Mouse (Mus musculus) midbrain, embryonic 16.5 days (tissue): ENCODE results near the gene Fam19a3. TPM values are rescaled to one million over a fixed set of nuclear protein-coding genes. Genes with fewer than 3 reads are reported as not detected.
"Not testable (repeated sequence)": the region's sequence is repeated elsewhere in the genome, so short reads cannot be mapped to it uniquely, and the experiment has no call there.

Experiments used
- ATAC-seq: fragments of 200-750 bp; cut with Nextera tagmentation; 2 replicates; pipeline ENCODE4 v1.8.0; 2017; ENCODE audit warnings: moderate TSS enrichment
- H3K27ac ChIP-seq: fragments of 300-500 bp; sonication (generic); 2 replicates; pipeline ENCODE4 v1.5.1; 2014; ENCODE audit warnings: mild to moderate bottlenecking, low read length, mixed read lengths
- H3K27me3 ChIP-seq: fragments of 300-500 bp; sonication (generic); 2 replicates; pipeline ENCODE4 v1.6.1; 2014; ENCODE audit warnings: low read depth, low read length, mixed read lengths; ENCODE audit not compliant: control insufficient read depth, insufficient read depth
- H3K36me3 ChIP-seq: fragments of 300-500 bp; sonication (generic); 2 replicates; pipeline ENCODE4 v1.6.1; 2014; ENCODE audit warnings: mild to moderate bottlenecking, low read length, moderate library complexity, mixed read lengths; ENCODE audit not compliant: control insufficient read depth, insufficient read depth
- H3K4me1 ChIP-seq: fragments of 300-500 bp; sonication (generic); 2 replicates; pipeline ENCODE4 v1.6.1; 2014; ENCODE audit warnings: mild to moderate bottlenecking, low read length, mixed read lengths; ENCODE audit not compliant: control insufficient read depth, insufficient read depth
- H3K4me2 ChIP-seq: fragments of 300-500 bp; sonication (generic); 2 replicates; pipeline ENCODE4 v1.6.1; 2014; ENCODE audit warnings: mild to moderate bottlenecking, low read length, mixed read lengths
- H3K4me3 ChIP-seq: fragments of 300-500 bp; sonication (generic); 2 replicates; pipeline ENCODE4 v1.5.1; 2014; ENCODE audit warnings: low read depth, mild to moderate bottlenecking, low read length, moderate library complexity, mixed read lengths
- H3K9ac ChIP-seq: fragments of 300-500 bp; sonication (generic); 2 replicates; pipeline ENCODE4 v1.6.1; 2014; ENCODE audit warnings: low read depth, low read length, mixed read lengths
- H3K9me3 ChIP-seq: fragments of 300-500 bp; sonication (generic); replicated peaks from 2 replicates; pipeline ENCODE4 v1.6.1; 2014; ENCODE audit warnings: mild to moderate bottlenecking, low read length, mixed read lengths; ENCODE audit not compliant: control insufficient read depth, poor library complexity, severe bottlenecking
- WGBS: fragments of 180-500 bp; shearing (Covaris S2); extraction: QIAGEN DNeasy Blood & Tissue Kit; methylation state at CpG from one replicate; pipeline ENCODE4 v1.1.7; 2014; 5-methylcytosine and 5-hydroxymethylcytosine counted together
- polyA plus RNA-seq: library from polyadenylated mRNA; unstranded; fragments of >200 nt; fragmentation: Nextera tagmentation; extraction: Ambion mirVana; gene quantifications from 2 replicates; pipeline ENCODE4 v1.2.1, GENCODE M21; 2015

Gene Fam19a3
- polyA plus RNA-seq, 1 experiment from 2014 or later, result not detected

DNA sequence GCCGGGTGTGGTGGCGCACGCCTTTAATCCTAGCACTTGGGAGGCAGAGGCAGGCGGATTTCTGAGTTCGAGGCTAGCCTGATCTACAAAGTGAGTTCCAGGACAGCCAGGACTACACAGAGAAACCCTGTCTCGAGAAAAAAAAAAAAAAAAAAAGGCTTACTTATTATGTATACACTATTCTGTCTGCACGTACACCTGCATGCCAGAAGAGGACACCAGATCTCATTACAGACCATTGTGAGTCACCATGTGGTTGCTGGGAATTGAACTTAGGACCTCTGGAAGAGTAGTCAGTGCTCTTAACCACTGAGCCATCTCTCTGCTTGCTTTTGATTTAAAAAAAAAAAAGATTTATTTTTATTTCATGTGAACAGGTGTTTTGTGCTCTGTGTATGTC is 31.6 kb upstream of the Fam19a3 start:
- ATAC-seq, H3K9me3 ChIP-seq, H3K27ac ChIP-seq, H3K4me3 ChIP-seq, H3K36me3 ChIP-seq, H3K9ac ChIP-seq, H3K27me3 ChIP-seq, H3K4me2 ChIP-seq, H3K4me1 ChIP-seq: not testable (repeated sequence)
- 96% methylated on average over 7 of the region's 7 CpGs for WGBS

DNA sequence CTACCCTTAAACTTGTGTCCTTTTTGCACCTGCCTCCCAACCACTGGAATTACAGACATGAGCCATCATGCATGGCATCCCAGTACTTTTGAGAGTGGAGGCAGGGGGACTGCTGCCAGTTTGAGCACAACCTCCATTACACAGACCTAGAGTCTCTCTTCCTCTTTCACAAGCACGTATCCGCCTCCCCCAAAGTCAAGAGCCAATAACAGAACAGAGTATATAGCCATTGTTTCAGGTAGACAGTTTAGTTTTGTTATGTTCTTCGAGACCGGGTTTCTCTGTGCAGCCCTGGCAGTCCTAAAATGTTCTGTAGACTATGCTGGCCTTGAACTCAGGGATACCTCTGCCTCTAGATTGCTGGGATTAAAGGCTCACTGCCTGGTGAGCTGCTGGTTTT is 30.6 kb upstream of the Fam19a3 start:
- peaks cover 4% of the 10 kb centered on the region for H3K4me1 ChIP-seq
- H3K9me3 ChIP-seq, result no peaks in the 10 kb centered on the region
- no peak for ATAC-seq
- no peak overlapping the region for H3K4me2 ChIP-seq
- H3K27me3 ChIP-seq, result no peaks in the 10 kb centered on the region
- H3K27ac ChIP-seq, result no peak overlapping the region
- H3K36me3 ChIP-seq, result no peaks in the 10 kb centered on the region
- H3K9ac ChIP-seq, result no peak overlapping the region
- whole genome bisulfite sequencing, result 75% methylated on average over 4 of the region's 4 CpGs
- no peak overlapping the region for H3K4me3 ChIP-seq

DNA sequence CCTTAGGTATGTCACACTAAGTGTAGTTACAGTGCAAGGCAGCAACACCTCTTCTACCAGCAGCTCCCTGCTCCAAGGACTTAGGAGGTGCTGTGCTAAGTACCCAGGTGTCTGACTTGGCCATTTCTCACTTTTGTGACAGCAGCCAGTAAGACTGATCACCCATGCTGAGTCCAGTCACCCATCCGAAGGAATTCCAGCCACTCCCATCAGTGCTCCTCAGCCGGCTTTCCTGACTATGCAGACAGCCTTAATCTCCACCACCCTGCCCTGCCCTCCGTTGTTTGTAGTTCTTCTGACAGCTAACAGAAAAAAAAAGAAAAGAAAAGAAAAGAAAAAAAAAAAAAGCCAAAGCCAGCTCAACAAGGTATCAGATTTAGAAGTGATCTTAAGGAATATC is 30.1 kb upstream of the Fam19a3 start:
- Histone ChIP-seq H3K9me3 (no peaks in the 10 kb centered on the region), H3K36me3 (peaks cover 1% of the 10 kb centered on the region; the same call in 1 of the 2 replicates), H3K9ac (no peak overlapping the region), H3K27ac (no peak overlapping the region), H3K27me3 (no peaks in the 10 kb centered on the region), H3K4me1 (no peaks in the 10 kb centered on the region), H3K4me2 (no peak overlapping the region), H3K4me3 (no peak overlapping the region)
- no peak for ATAC-seq
- 11% methylated on average over 3 of the region's 3 CpGs for WGBS

DNA sequence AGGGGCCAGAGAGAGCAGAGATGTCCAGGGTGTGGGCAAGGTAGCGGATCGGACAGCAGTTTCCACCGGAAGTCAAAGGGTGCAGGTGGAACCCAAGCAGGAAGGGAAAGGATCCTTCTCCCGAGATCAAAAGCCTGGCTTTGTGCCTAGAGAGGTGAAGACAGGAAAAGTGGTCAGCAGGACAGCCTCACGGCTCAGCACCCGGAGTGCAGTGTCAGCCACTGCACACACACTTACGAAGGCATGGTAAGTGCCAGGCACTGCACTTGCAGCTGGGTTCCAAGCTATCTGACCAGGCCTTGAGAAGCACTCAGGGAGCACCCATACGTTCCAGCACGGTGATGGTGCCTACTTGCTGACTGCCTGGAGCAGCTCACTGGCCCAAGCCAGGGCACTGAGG is 23.9 kb upstream of the Fam19a3 start:
- H3K27me3 ChIP-seq, result no peaks in the 10 kb centered on the region
- WGBS, result 84% methylated on average over 9 of the region's 9 CpGs
- H3K9me3 ChIP-seq, result no peaks in the 10 kb centered on the region
- no peak overlapping the region for H3K27ac ChIP-seq
- H3K9ac ChIP-seq, result no peak overlapping the region
- no peak overlapping the region for H3K4me2 ChIP-seq
- H3K4me3 ChIP-seq, result no peak overlapping the region
- H3K4me1 ChIP-seq, result no peaks in the 10 kb centered on the region
- ATAC-seq, result no peak
- peaks cover 3% of the 10 kb centered on the region; the same call in 1 of the 2 replicates for H3K36me3 ChIP-seq

DNA sequence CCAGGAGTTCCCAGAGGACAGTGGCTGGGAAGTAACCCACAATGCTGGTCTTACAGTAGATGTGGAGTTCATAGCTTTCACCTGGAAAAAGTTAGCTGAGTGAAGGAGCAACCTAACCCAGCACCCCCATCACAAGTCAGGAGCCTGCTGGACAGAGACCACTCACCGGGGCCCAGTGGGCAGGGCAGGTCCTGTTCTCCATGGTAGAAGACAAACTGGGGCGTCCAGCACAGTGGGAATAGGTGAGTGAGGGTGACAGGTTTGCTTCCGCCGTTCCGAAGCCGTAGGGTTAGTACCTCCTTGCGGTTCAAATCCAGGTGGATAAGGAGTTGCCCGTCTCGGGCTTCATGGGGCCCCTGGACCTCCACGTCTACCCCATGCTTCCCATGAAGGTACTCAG is 22.7 kb upstream of the Fam19a3 start:
- H3K9ac ChIP-seq, result no peak overlapping the region
- ATAC-seq, result no peak
- H3K27me3 ChIP-seq, result no peaks in the 10 kb centered on the region
- H3K36me3 ChIP-seq, result peaks cover 5% of the 10 kb centered on the region; the same call in 1 of the 2 replicates
- H3K4me2 ChIP-seq, result no peak overlapping the region
- no peaks in the 10 kb centered on the region for H3K4me1 ChIP-seq
- H3K9me3 ChIP-seq, result no peaks in the 10 kb centered on the region
- H3K4me3 ChIP-seq, result no peak overlapping the region
- no peak overlapping the region for H3K27ac ChIP-seq
- 93% methylated on average over 10 of the region's 10 CpGs for WGBS

DNA sequence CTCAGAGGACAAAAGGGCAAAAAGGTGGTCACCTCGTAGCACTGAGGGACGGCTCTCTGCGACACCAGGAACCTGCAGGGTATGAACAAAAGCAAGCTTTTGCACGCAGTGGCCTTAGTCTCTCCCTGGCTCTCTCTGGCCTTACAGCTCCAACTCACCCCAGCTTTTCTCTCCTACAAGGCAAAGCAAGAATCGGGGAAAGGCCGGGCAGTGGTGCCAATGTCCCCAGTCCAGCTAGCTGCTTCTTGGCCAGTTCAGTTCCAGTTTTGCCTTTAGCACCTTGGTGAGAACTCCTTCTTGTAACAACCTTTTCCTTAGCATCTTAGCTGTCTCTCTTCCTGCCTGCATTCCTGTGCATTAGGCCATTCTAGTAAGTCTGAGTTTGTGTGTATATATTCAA is 19.8 kb upstream of the Fam19a3 start:
- Histone ChIP-seq H3K9me3 (no peaks in the 10 kb centered on the region), H3K27ac (no peak overlapping the region), H3K36me3 (0 out of 2 replicates have a peak, but pooled peaks cover 2% of the 10 kb centered on the region), H3K27me3 (no peaks in the 10 kb centered on the region), H3K4me3 (no peak overlapping the region), H3K4me1 (no peaks in the 10 kb centered on the region), H3K4me2 (no peak overlapping the region), H3K9ac (no peak overlapping the region)
- no peak for ATAC-seq
- 74% methylated on average over 6 of the region's 6 CpGs for WGBS

DNA sequence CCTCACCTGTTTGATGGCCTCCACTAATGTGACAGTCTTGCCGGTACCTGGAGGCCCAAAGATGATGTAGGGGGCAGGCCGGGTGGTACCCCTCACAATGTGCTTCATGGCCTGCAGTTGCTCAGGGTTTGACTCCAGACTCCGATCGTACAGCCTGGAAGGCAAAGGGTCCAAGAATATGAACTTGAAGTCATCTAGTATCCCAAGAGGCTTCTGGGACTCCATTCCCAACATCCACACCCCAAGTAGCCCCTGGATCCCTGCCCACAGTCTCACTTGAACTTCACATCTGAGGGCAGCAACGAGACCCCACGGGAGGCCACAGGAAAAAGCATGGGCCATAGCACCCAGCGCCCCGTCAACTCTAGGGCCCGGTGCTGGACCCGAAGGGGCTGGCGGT is 19.0 kb upstream of the Fam19a3 start:
- H3K4me3 ChIP-seq, result no peak overlapping the region
- 93% methylated on average over 11 of the region's 11 CpGs for WGBS
- 0 out of 2 replicates have a peak, but pooled peaks cover 2% of the 10 kb centered on the region for H3K36me3 ChIP-seq
- ATAC-seq, result no peak
- no peak overlapping the region for H3K9ac ChIP-seq
- H3K4me2 ChIP-seq, result no peak overlapping the region
- no peaks in the 10 kb centered on the region for H3K4me1 ChIP-seq
- H3K27me3 ChIP-seq, result no peaks in the 10 kb centered on the region
- H3K27ac ChIP-seq, result no peak overlapping the region
- no peaks in the 10 kb centered on the region for H3K9me3 ChIP-seq

DNA sequence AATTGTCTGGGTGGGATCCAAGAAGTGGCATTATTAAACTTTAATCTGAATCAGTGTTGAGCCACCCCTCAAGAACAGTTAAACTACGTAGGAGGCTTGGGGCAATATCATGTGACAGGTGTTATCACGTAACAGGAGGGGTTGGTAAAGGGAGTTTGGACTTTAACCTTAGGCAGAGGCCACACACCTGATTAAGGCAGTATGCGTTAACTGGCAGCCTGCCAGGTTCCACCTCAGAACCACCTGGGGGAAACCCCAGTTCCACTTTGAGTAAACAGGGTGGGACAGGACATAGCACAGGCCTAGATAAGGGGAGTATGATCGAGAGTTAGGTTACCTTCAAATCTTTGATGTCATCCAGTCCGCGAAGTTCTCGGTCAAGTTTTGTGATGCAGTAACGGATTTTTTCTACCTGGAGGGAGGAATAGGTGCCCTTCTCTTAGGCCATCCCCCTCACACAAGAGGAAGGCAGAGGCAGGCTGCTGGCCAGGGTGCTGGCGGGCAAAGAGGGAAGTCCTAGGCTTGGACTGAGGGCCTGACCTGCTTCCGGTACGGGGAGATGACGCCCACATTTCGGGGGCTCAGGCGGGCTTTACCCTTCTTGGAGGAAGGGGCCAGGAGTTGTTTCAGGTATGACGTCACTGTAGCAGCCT is 14.9 kb upstream of the Fam19a3 start:
- Histone ChIP-seq H3K27me3 (no peaks in the 10 kb centered on the region), H3K4me2 (no peak overlapping the region), H3K9me3 (no peaks in the 10 kb centered on the region), H3K9ac (no peak overlapping the region), H3K4me3 (no peak overlapping the region), H3K36me3 (0 out of 2 replicates have a peak, but pooled peaks cover 2% of the 10 kb centered on the region), H3K27ac (no peak overlapping the region), H3K4me1 (no peaks in the 10 kb centered on the region)
- no peak for ATAC-seq
- 86% methylated on average over 15 of the region's 15 CpGs for WGBS

DNA sequence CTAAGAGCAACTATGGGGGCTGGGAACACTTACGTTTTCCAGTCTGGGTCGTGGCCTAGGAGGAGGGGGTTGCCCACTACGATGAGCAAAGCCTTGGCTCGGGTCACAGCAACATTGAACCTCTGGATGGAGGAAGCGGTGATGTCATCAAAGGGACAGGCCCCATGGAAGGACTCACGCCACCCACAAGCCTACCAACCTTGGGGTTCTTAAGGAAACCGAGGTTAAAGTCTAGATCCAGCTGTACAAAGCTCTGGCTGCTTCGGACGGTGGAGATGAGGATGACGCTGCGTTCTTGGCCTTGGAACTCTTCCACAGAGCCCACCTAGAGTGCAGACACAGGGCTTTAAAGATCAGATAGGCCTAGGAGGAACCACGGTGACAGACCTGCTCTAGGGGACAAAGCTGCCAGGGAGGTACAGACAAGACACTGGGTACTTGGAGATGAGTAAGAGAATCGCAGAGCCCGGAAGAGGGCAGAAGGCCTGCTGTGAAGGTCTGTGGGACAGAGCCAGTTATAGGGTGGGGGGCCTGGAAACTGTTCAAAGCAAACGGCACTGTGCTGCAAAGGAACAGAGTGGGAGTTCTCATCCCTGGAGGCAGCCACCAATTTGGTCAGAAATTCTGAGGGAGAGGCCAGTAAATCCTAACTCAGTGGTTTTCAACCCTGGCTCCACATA is 14.2 kb upstream of the Fam19a3 start:
- no peaks in the 10 kb centered on the region for H3K4me1 ChIP-seq
- no peak for ATAC-seq
- H3K27me3 ChIP-seq, result no peaks in the 10 kb centered on the region
- H3K4me3 ChIP-seq, result no peak overlapping the region
- no peak overlapping the region for H3K27ac ChIP-seq
- H3K36me3 ChIP-seq, result 0 out of 2 replicates have a peak, but pooled peaks cover 2% of the 10 kb centered on the region
- H3K9ac ChIP-seq, result no peak overlapping the region
- H3K9me3 ChIP-seq, result no peaks in the 10 kb centered on the region
- no peak overlapping the region for H3K4me2 ChIP-seq
- 73% methylated on average over 15 of the region's 15 CpGs for WGBS
